Mouse (Mus musculus): Measurements from ENCODE around the gene Dnajb1.
"Not testable (repeated sequence)": the region's sequence is repeated elsewhere in the genome, so short reads cannot be mapped to it uniquely, and the experiment has no call there.

The Dnajb1 gene

GRCm38 (mm10) chr8:83578131-83579055, 29.6 kb upstream of the Dnajb1 start:
- peak; percentile 30 for DNase-seq (ENCODE audit: low read depth, low spot score)

GRCm38 (mm10) chr8:83579676-83580075, 28.3 kb upstream of the Dnajb1 start:
- peak; percentile 2 for DNase-seq (ENCODE audit: low read depth, low spot score)

- DNase-seq (ENCODE audit: low read depth, low spot score), result peak; percentile 31
Observed at GRCm38 (mm10) chr8:83580826-83581225, 27.2 kb upstream of the Dnajb1 start.

- DNase-seq (ENCODE audit: low read depth, low spot score), result no peak
Observed at GRCm38 (mm10) chr8:83582226-83582625, 25.8 kb upstream of the Dnajb1 start.

GRCm38 (mm10) chr8:83583236-83583635, 24.8 kb upstream of the Dnajb1 start:
- no peak for DNase-seq (ENCODE audit: low read depth, low spot score)

- no peak for DNase-seq (ENCODE audit: low read depth, low spot score)
Observed at GRCm38 (mm10) chr8:83584771-83585170, 23.2 kb upstream of the Dnajb1 start.

- peak; percentile 75 for DNase-seq (ENCODE audit: low read depth, low spot score)
Observed at GRCm38 (mm10) chr8:83585333-83585732, 22.7 kb upstream of the Dnajb1 start.

- DNase-seq (ENCODE audit: low read depth, low spot score), result no peak
Observed at GRCm38 (mm10) chr8:83587644-83588043, 20.3 kb upstream of the Dnajb1 start.

GRCm38 (mm10) chr8:83588886-83589285, 19.1 kb upstream of the Dnajb1 start:
- DNase-seq (ENCODE audit: low read depth, low spot score), result no peak

GRCm38 (mm10) chr8:83590488-83591023, 17.4 kb upstream of the Dnajb1 start:
- DNase-seq (ENCODE audit: low read depth, low spot score), result peak; percentile 50

- no peak for DNase-seq (ENCODE audit: low read depth, low spot score)
Observed at GRCm38 (mm10) chr8:83592682-83593081, 15.3 kb upstream of the Dnajb1 start.

GRCm38 (mm10) chr8:83593325-83594166, 14.4 kb upstream of the Dnajb1 start:
- DNase-seq (ENCODE audit: low read depth, low spot score), result no peak

GRCm38 (mm10) chr8:83594167-83595049, 13.6 kb upstream of the Dnajb1 start:
- peak; percentile 100 for DNase-seq (ENCODE audit: low read depth, low spot score)

- DNase-seq (ENCODE audit: low read depth, low spot score), result not testable (repeated sequence)
Observed at GRCm38 (mm10) chr8:83595050-83595345, 13.0 kb upstream of the Dnajb1 start.

- DNase-seq (ENCODE audit: low read depth, low spot score), result no peak
Observed at GRCm38 (mm10) chr8:83596369-83596768, 11.6 kb upstream of the Dnajb1 start.

GRCm38 (mm10) chr8:83598146-83598545, 9.8 kb upstream of the Dnajb1 start:
- DNase-seq (ENCODE audit: low read depth, low spot score), result no peak

- no peak for DNase-seq (ENCODE audit: low read depth, low spot score)
Observed at GRCm38 (mm10) chr8:83599814-83600213, 8.2 kb upstream of the Dnajb1 start.

- DNase-seq (ENCODE audit: low read depth, low spot score), result no peak
Observed at GRCm38 (mm10) chr8:83602650-83603029, 5.4 kb upstream of the Dnajb1 start.

GRCm38 (mm10) chr8:83608398-83608829, 421 bp downstream of the Dnajb1 start:
- peak; percentile 89 for DNase-seq (ENCODE audit: low read depth, low spot score)

- peak; percentile 57 for DNase-seq (ENCODE audit: low read depth, low spot score)
Observed at GRCm38 (mm10) chr8:83609086-83609485, 1.1 kb downstream of the Dnajb1 start.

- DNase-seq (ENCODE audit: low read depth, low spot score), result no peak
Observed at GRCm38 (mm10) chr8:83609547-83610180, 1.7 kb downstream of the Dnajb1 start.
